Mouse (Mus musculus): ENCODE measurements around the gene Acot12.

DNA sequence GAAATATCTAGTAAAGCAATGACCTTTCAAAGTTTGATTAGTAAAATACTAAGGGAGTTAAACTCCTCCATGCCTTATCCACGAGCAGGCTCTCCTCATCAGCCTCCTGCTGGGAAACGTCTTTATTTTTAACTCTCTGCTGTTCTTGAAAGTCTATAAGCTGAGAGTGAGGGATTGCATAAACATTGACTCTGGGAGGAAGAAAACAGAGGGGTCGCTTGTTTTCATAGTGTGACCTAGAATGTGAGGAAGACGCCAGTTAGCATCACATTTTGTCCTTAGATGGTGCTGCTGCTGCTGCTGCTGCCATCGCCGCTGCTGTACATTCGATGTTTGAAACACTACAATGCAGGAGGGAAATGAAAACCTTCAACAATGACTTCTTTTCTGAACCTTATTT lies 47.7 kb upstream of the Acot12 start:
- TF ChIP-seq CTCF (IDR thresholded peaks at IDR 0.05), result no peak
- TF ChIP-seq EP300 (IDR thresholded peaks at IDR 0.05), result no peak
